Mouse (Mus musculus): ENCODE data around the gene Crtc3.

Crtc3 gene

DNA sequence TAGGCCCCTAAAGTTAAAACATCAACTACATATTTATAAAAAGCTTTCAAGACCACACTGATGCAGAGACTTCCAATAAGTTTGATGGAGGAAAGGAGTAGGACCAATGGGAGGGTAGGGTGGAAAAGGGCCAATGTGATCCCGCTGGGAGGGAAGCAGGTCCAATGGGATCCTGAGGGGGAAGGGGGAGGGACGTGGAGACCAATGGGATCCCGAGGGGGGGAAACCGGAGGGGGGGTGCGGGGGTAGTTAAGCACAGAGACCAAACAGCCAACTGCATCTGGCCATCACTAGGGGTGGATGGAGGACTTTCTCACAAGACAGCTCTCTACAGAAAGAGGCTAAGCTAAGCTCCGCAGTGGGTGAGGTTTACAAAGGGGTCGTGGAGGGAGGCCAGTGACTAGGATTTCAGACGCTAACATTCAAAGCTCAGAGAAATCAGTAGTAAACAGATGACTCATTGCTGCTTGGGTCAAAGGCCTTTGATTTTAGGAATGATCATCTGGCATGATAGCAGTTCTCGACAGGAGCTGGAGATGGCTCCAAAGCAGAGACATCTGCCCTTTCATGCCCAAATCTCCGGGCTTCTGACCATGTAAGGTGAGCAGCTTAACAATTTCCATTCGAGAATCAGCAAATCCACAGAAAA lies 83.6 kb downstream of the Crtc3 start:
- no peak for DNase-seq (ENCODE audit: low read depth, low spot score)

DNA sequence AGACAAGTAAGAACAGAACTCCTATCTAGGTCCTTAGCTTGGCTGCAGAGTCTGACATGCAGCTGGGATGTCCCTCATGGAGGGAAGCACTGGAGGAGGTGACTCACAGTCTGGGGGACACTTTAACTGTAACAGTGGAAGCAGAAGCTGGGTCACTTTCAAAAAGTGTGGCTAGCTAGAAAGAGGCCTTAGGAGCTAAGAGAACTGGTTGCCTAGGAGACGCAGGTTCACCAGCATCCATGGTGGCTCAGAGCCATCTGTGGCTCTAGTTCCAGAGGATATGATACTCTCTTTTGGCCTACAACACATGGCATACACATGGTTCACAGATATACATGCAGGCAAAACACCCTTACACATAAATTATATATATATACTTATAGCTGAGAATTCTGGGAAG lies 86.1 kb downstream of the Crtc3 start:
- DNase-seq (ENCODE audit: low read depth, low spot score) = no peak

DNA sequence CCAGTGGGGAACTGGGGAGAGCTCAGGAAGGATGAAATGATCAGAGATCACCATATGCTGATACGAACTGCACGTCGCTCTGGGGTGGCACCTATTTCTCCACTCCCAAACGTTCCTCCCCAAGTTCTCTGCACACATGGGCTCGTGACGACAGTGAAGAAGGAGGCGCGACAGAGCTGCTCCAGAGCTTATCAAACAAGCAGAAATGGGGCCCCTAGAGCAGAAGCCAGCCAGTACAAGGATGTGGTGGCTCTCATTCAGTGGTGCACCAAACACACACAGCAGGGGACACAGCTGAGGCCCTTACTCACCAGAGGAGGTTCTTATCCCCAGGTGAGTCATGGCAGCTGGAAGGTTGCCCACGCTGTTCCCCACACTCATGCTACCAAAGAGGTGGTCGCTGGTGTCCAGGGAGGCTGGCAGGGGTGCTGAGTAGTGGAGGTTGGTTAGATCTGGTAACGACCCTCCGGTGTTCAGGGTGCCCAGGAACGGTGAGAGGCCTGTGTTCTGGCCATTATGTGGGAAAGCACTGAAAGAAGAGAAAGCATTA lies 90.2 kb downstream of the Crtc3 start:
- no peak for DNase-seq (ENCODE audit: low read depth, low spot score)

DNA sequence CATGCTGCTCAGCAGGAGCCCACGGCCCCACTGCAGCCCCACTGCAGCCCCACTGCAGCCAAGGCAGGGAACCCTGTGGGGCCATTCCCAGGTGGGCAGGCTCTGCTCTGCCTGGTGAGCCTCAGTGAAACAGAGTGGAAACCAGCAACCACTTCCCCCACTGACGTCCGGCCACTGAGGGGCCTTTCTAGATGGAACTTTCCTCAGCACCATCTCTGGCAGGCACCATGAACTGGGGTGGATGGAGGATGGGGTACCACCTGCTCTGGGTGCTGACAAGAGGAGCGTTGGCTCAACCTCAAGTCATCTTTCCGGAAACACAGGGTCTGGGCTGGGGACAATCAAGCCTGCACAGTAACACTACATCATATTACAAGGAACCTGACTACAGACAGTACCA lies 90.8 kb downstream of the Crtc3 start:
- DNase-seq (ENCODE audit: low read depth, low spot score) = no peak

DNA sequence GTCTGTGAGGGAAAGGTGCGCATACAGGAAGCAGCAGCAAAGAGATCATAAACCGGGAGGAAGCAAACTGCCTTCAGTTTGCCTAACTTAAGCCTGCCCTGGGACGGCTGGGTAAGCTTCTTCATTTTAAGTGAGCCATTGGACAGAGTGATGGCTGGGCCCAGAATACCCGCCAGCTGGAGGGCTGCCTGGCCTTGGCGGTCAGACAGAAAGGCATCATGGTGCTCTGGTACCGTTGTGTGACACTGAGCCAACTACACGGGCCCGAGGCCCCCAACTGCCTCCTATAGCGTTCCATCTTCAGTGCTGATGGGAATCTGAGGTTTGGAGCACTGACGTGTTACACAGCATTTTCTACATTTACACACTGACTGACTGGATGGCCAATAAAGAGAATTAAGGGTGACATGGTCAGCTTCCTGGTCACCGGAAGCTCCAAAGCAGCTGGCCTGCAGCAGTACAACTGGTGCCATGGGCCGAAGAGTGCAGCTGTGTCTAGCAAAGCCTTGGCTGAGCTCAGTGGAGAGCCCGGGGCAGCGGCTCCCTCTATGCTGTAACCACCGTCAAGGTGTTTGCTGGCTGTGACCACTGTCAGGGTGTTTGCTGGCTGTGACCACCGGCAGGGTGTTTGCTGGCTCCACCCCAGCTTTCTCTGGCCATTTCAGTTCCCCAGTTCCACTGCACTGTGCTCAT lies 99.5 kb downstream of the Crtc3 start:
- no peak for DNase-seq (ENCODE audit: low read depth, low spot score)

DNA sequence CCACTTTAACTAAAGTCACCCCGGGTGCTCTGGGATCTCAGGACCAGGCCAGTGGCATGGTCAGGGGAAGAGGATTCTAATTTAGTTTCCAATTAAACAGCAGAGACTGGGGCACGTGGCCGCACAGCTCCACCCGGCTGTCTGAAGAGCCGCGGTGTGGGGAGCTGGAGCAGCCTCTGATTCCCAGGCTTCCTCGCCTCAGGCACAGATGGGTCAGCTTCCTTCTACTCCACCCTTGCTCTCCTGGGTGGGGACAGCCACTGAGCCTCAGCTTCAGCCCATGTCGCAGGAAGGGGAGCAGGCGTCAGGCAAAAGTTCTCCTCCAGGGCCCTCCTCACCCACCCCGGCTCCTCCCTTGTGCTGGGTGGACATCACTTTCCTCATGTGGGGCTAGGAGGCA lies 101.0 kb downstream of the Crtc3 start:
- DNase-seq (ENCODE audit: low read depth, low spot score) = no peak

DNA sequence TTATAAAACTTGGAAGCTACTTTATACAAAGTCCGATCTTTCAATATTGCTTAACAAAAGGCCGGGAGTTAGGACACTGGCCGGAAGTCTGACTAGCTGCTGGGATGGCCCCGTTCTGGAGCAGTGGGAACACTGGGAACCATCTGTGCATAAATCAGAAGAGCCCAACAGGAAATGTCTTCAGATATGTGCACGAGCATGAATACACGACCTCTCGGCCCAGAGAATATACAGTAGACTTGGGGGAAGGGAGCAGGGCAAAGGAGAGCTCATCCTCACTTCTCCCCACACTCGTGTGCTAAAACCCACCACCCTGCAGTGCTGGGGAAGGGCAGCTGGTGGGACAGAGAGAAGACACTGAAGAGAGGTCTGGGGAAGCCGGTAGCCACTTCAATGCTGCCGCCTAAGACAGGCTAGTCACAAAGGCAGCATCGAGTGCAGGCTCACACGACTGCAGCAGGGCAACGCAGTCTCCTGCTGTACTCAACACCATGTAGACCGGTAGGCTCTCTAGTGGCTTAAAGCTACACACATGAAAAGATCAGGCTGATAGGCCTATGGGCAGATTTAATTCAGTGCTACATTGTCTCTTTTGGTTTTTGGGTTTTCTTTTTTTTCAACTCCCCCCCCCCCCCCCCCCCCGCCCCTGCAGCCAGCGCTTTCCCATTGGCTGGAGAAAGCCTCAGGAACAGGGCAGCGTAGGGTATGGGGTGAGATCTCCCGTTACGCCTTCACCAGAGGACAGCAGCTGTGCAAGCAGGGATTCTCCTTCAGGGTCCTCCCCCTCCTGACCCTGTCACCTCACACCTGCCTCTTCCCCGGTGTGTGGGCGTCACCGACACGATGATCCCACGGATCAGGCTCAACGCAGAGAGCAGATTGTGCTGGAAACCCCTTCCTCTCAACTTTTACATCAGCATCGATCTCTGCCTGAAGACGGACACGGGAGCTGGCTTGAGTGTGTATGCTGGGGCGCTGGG lies 101.7 kb downstream of the Crtc3 start:
- DNase-seq (ENCODE audit: low read depth, low spot score) = no peak

DNA sequence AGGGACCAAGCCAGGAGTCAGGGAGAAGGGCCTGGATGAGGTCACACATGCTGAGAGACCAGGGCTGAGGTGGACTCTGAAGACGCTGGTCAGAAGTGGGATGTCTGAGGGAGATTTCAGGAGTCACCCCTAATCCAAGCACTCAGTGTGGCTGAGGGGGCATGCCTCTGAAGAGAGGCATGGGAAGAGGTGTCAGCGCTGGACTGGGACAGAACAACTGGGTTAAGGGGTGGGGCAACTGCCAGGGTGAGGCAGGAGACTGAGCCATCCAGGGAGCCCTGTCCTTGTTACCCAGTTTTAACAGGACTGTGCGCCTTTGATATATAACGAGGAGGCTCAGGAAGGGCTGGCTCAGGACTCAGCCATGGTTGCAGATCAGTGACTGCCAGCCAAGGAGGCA lies 102.5 kb downstream of the Crtc3 start:
- DNase-seq (ENCODE audit: low read depth, low spot score) = no peak

DNA sequence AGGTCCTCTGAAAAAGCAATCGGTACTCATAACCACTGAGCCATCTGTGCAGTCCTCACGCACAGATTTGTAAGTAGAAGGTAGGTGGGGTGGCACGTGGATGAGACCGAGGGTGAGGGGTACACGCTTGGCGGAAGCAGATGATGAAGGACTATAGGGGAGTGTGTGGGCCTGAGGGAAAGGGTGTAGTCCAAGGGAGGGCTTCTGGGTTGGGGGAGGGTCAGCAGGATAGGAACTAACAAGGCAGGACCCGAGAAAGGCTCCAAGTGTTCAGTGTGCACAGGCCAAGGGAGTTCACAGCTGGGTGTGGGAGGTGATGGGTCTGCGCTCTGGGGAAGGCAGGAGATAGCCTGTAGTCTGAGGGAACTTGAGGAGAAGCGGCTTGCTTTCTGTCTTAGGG lies 103.3 kb downstream of the Crtc3 start:
- no peak for DNase-seq (ENCODE audit: low read depth, low spot score)

DNA sequence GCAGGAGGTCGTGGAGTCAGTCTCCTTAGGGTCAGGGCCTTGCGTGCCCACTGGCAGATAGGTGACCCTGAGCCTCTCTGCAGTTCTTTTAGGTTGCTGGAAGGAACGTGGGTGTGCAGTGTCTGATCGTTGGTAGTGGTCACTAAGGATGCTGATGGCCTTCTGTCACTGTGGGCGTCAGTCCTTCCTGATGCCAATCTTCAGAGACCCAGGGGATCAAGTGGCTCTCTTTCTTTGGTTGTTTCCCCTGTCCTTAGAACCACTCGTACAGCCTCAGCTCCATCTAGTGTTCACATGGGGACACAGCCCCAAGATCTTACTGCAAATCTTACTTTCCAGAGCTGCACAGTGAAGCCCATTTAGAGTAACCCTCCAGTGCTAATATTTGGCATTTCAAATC lies 104.7 kb downstream of the Crtc3 start:
- no peak for DNase-seq (ENCODE audit: low read depth, low spot score)

DNA sequence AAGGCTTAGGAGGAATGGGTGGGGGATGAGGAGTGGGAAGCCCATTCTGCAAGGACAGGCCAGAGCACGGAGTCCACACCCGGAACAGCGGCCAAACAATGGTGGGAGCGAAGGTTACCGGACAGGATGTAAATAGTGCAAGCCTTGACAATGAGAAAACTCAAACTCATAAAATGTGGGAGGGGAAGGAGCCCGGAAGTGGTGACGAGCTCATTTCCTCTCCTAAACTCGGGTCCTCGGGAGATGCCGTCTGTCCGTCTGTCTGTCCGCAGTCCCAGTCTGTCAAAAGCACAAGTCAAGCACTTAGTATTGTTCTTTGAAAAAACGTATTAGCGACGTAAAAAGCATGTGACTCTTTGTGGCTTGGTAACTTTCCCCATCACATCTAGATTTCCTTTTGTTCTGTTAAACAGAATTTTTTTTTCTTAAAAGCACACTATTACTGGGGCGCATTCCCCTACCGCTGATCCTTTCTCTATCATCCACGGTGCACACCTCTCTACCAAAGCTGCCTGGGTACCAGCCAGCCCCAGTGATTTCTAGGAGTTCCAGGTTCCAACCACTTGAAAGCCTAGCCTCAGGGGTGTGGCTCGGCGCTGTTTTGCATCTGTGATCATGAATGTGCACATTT lies 105.7 kb downstream of the Crtc3 start:
- DNase-seq (ENCODE audit: low read depth, low spot score) = no peak

DNA sequence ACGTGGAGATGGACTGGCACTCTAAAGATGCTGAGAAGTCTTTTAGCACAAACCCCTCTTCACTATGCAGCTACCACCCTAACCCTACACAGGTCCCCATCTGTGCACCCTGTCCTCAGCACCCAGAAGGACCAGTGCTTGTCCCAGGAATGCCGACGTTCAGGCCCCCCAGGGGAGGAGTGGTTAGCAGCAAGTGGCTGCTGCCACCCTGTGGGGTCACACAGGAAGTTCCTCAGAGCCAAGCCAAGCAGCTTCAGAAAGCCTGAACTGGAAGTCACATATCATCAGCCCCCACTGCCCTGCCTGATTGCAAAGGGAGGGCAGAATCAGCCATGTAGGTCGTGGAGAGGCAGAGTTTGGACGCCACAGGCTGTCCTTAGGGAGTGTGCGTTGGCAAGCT lies 108.3 kb downstream of the Crtc3 start:
- DNase-seq (ENCODE audit: low read depth, low spot score) = no peak

DNA sequence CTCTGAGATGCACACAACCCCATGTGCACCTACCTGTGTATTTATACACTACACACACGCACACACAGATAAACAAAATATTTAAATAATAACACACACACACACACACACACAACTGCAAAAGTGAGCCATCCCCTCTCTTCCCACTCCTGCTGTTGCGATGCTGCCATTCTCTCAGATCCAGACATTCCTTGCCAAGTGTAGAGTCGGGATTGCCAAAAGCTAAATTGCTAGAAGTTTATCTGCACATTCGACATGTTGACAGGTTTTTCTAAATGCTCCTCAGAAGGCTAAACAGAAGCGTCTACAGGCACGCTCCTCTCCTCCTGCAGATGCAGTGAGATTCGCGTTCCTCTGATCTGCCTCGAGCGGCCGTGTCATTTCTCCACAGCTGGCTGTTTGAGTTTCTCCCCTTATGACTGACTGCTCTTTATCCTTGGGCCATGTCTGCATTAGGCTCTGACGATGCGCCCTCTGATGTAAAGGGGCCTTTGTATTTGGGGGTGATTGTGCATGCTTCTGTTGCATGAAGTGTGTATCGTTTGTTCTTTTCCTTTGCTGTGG lies 111.2 kb downstream of the Crtc3 start:
- DNase-seq (ENCODE audit: low read depth, low spot score) = no peak

DNA sequence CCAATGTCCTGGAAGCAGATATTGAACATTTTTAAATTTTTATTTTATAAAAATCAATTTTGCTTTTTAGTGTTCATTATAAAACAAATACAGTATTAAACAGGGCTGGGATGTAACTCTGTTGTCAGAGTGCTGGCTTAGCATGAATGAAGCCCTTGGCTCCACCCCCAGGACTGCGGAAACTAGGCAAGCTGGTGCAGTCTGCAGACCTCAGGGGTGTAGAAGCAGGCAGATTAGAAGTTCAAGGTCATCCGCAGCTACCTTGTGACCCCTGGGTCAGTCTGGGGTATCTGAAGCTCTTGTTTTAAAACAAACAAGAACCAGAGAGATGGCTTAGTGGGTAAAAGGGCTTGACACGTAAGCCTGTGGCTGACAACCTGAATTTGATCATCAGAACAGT lies 112.1 kb downstream of the Crtc3 start:
- DNase-seq (ENCODE audit: low read depth, low spot score) = no peak

DNA sequence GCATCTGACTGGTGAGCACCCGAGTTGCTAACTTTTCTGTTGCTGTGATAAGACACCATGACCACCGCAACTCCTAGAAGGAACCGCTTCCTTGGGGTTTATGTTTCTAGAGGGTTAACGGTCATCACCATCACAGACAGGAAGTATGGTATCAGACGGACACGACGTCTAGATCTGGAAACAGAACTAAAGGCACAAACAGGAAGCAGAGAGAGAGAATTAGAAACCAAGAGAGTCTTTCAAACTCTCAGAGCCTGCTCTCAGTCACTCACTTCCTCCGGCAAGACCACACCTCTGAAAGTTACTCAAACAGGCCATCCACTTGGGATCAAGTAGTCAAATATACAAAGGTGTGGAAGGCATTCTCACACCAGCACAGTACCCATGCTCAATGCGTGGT lies 112.9 kb downstream of the Crtc3 start:
- no peak for DNase-seq (ENCODE audit: low read depth, low spot score)

DNA sequence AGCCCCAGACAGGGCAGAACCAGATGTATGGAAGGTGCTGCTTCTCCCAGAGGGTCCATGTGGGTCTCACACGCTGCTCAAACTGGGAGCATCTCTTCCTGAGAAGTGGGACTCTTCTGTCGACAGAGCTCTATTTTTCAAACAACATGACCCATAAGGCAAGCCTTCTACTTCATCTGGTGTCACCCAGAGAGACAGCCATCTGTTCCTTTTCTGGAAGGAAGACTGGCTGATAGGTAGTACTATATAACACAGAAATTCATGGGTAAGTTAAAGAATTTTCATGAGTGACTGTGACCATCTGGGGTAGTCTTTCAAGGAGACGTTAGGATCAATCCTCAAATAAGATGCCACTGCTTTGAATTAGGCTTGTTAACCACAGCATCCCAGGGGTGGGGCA lies 115.6 kb downstream of the Crtc3 start:
- DNase-seq (ENCODE audit: low read depth, low spot score) = no peak

DNA sequence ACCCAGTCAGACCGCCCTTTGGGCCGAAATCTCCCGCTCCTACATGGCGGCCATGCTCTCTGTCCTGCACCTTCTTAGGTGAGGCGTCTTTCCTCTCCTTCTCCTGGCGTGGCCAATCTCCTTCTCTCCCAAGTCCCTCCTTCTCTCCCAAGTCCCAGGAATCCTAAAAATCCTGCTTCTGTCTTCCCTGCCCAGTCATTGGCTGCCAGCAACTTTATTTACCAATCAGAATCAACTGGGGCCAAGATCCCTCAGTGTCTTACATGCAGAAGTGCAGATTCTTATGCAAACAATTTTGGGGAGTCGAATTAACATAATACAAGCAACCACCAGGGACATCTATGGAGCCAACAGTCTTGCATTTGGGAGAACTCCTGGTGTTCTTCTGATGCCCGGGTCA lies 120.7 kb downstream of the Crtc3 start:
- DNase-seq (ENCODE audit: low read depth, low spot score) = no peak

DNA sequence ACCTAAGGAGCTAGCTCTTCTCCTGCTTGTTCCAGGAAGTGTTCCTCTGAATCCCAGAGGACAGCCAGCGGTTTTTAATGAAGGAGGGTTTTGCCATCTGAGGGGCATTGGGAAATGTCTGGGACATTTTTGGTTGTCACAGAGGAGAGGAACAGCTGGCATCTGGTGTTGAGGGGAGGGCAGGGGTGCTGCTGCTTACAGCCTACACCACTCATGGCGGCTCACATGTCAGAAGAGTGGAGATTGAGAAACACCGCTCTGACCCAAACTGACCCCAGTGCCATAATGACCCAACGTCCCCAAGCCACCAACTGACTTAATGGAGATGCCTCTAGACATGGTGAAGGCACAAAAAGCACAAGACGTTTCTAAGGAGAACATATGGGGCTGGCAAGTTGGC lies 126.7 kb downstream of the Crtc3 start:
- DNase-seq (ENCODE audit: low read depth, low spot score) = no peak

DNA sequence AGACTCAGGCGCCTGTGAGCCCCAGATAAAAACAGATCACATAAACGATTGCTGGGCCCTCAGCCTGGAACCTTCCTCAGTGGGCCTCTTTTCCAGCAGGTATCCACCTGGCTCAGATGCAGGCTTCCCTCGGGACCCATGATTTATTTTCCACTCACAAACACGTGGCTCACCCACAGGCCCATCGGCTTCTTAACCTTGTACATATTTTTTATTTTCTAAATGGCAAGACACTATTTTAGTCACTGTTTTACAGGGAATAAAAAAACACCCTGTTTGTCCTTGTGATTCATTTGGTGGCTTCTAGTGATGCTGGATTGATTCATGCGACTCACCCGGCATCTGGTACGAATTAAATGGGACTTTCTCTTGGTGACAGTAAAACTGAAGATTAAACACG lies 127.4 kb downstream of the Crtc3 start:
- DNase-seq (ENCODE audit: low read depth, low spot score) = no peak

DNA sequence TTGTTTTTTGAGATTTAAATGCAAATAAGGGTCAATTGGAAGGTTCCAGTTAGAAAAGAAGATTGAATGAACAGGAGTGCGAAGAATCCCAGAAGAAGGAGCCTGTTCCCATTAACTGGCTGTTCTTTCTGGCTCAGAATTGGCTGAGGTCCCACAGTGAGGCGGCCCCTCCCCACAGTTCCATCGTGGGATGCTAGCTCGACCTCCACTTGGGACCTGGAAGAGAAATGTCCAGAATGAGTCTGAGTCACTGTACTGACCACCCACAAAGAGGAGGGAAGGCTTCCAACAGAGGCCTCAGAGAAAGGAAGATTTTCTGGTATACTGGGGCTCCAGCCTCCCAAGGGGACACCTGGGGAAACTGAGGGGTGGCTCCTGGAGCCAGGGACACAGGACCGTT lies 130.1 kb downstream of the Crtc3 start:
- no peak for DNase-seq (ENCODE audit: low read depth, low spot score)

DNA sequence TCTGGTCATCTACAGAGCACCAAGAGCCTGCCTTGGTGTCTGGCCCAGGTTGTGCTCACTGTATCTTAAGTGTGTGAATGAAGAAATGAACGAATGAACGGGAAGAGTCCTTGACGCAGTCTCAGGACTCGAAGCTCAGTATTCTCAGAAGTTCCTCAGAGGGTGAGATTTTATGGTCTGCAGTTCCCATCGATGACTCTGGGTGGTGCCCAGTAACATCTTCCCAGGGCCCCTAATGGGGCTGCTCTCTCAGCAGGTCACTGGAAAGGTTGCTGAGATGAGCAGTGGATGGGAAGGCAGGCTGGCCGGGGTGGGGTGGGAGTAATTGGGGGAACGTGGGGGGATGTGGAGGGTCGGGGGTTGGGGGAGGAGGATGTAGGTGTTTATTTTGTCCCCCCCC lies 130.6 kb downstream of the Crtc3 start:
- no peak for DNase-seq (ENCODE audit: low read depth, low spot score)

DNA sequence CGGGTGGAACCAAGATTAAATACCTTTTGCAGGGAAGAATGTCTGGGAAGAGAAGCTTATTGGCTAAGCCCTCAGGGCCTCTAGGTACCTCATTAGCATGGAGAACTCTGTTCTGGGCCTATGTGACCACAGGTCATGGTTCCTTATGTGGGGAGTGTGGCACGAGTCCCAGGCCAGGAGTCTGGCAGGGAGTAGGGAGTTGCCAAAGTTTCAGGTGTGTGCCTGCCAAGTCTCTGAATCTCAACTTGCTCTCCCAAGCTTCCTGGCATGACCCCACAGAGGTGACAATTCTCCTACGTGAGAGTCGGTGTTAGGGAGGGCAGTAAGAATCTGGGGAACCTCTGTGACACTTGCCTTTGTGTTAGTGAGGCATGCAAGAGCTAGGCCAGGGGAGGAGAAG lies 131.5 kb downstream of the Crtc3 start:
- no peak for DNase-seq (ENCODE audit: low read depth, low spot score)
